Comparison of ENCODE assay signal across 8 mouse cellular contexts in the genomic region with DNA sequence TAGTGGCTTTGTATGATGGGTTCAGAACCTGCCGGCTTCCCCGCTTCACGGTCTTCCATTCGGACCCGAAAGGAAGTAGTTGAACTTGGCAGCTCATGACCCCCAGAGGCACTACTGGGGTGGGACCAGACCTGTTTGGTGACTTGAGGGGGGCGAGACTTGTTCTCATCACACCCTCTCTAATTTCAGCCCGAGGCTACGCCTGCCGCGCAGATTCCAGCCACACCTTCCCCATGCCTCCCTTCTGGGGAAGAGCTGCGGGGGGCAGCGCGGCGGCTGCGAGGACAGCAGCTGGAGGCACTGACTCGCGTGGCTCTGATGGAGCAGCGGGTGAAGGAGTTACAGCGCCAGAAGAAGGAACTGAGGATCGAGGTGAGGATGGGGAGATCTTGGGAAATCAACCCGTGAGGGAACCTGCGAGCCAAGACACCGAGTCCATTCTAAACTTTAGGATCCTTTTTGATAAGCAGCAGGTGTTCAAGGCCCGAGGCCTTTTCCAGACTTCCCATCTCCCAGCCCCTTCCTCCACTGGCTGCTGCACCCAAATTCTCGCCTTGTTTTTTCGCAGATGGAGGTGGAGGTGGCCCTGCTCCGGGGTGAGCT. TPM values are rescaled to one million over a fixed set of nuclear protein-coding genes. Genes with fewer than 3 reads are reported as not detected.
DNase-seq lines count a peak whose midpoint lies in the region; ATAC-seq lines count a peak whose summit lies in the region.

No protein-coding gene starts in this region.

- H3K27me3 ChIP-seq in heart, embryonic 13.5 days (replicated peaks), result peaks cover 65% of the 10 kb centered on the region
- peaks cover 66% of the 10 kb centered on the region for H3K27me3 ChIP-seq in hindbrain, embryonic 13.5 days
- peaks cover 47% of the 10 kb centered on the region for H3K27me3 ChIP-seq in midbrain, embryonic 13.5 days

- H3K4me3 ChIP-seq in heart, embryonic 13.5 days, result peak overlapping the region; percentile 31
- H3K4me3 ChIP-seq in hindbrain, embryonic 13.5 days, result peak overlapping the region; percentile 7; the same call in 1 of the 2 replicates
- peak overlapping the region; percentile 14; the same call in 1 of the 2 replicates for H3K4me3 ChIP-seq in midbrain, embryonic 13.5 days (replicated peaks)

- WGBS in heart, embryonic 13.5 days, result 4% methylated on average over 27 of the region's 27 CpGs
- 3% methylated on average over 27 of the region's 27 CpGs for WGBS in hindbrain, embryonic 13.5 days
- WGBS in midbrain, embryonic 13.5 days, result 4% methylated on average over 27 of the region's 27 CpGs

- no peak overlapping the region for H3K27ac ChIP-seq in heart, embryonic 13.5 days (replicated peaks)
- H3K27ac ChIP-seq in hindbrain, embryonic 13.5 days, result no peak overlapping the region
- H3K27ac ChIP-seq in midbrain, embryonic 13.5 days, result no peak overlapping the region

- H3K36me3 ChIP-seq in heart, embryonic 13.5 days, result no peaks in the 10 kb centered on the region
- no peaks in the 10 kb centered on the region; the same call in 1 of the 2 replicates for H3K36me3 ChIP-seq in hindbrain, embryonic 13.5 days
- no peaks in the 10 kb centered on the region for H3K36me3 ChIP-seq in midbrain, embryonic 13.5 days

- H3K9ac ChIP-seq in heart, embryonic 13.5 days, result 0 out of 2 replicates have a peak overlapping the region, but pooled peaks have one; percentile 19
- H3K9ac ChIP-seq in hindbrain, embryonic 13.5 days, result peak overlapping the region; percentile 51; the same call in 1 of the 2 replicates
- peak overlapping the region; percentile 8; the same call in 1 of the 2 replicates for H3K9ac ChIP-seq in midbrain, embryonic 13.5 days (replicated peaks)

- intact Hi-C loops in heart, postnatal 10 days (cut with DNase I), result no loop called here

- DNase-seq in heart, postnatal 10 days, result no peak
- peak; percentile 68 for DNase-seq in ZHBTc4 (ENCODE audit: low read depth, low spot score)
- DNase-seq in urinary bladder, postnatal 10 days (ENCODE audit: low spot score), result no peak
- no peak for DNase-seq in adrenal gland, postnatal 10 days
- no peak for DNase-seq in kidney, postnatal 4 days

- H3K4me1 ChIP-seq in heart, embryonic 13.5 days, result peaks cover 27% of the 10 kb centered on the region
- peaks cover 27% of the 10 kb centered on the region for H3K4me1 ChIP-seq in hindbrain, embryonic 13.5 days (replicated peaks)
- H3K4me1 ChIP-seq in midbrain, embryonic 13.5 days (replicated peaks), result peaks cover 25% of the 10 kb centered on the region

- H3K9me3 ChIP-seq in heart, embryonic 13.5 days, result no peaks in the 10 kb centered on the region
- no peaks in the 10 kb centered on the region for H3K9me3 ChIP-seq in hindbrain, embryonic 13.5 days
- no peaks in the 10 kb centered on the region for H3K9me3 ChIP-seq in midbrain, embryonic 13.5 days

- no peak for ATAC-seq in heart, embryonic 13.5 days (ENCODE audit: extremely low read depth, insufficient number of reproducible peaks, low FRiP score, low TSS enrichment)
- no peak for ATAC-seq in hindbrain, embryonic 13.5 days (ENCODE audit: low FRiP score)
- no peak for ATAC-seq in midbrain, embryonic 13.5 days

- peak overlapping the region; percentile 50 for H3K4me2 ChIP-seq in heart, embryonic 13.5 days
- H3K4me2 ChIP-seq in hindbrain, embryonic 13.5 days, result peak overlapping the region; percentile 34
- peak overlapping the region; percentile 25 for H3K4me2 ChIP-seq in midbrain, embryonic 13.5 days (replicated peaks)

RNA-seq across cellular contexts. Expression of a gene that starts 1.8 kb away (rescaled TPM):
- polyA plus RNA-seq in heart, embryonic 13.5 days (2015; fragmentation: Nextera tagmentation; extraction: Ambion mirVana), result 0.05 TPM in 1 of 2 replicates, not detected in the other
- total RNA-seq in heart, postnatal 10 days (2021), result under 1 TPM; 0.22 to 0.48 TPM
- not detected in 2 replicates for polyA plus RNA-seq in hindbrain, embryonic 13.5 days (2015; fragmentation: Nextera tagmentation; extraction: Ambion mirVana)
- polyA plus RNA-seq in midbrain, embryonic 13.5 days (2015; fragmentation: Nextera tagmentation; extraction: Ambion mirVana), result not detected in 2 replicates
- total RNA-seq in adrenal gland, postnatal 10 days (2021), result 1 to 10 TPM; 3.6 TPM

RNA-seq across cellular contexts. Expression of a gene that starts 23.9 kb away (rescaled TPM):
- polyA plus RNA-seq in heart, embryonic 13.5 days (2015; fragmentation: Nextera tagmentation; extraction: Ambion mirVana), result 0.09 and 0.20 TPM in 2 replicates
- not detected for total RNA-seq in heart, postnatal 10 days (2021)
- not detected in 2 replicates for polyA plus RNA-seq in hindbrain, embryonic 13.5 days (2015; fragmentation: Nextera tagmentation; extraction: Ambion mirVana)
- not detected in 2 replicates for polyA plus RNA-seq in midbrain, embryonic 13.5 days (2015; fragmentation: Nextera tagmentation; extraction: Ambion mirVana)
- under 1 TPM; 0.24 to 0.27 TPM for total RNA-seq in adrenal gland, postnatal 10 days (2021)

RNA-seq across cellular contexts. Expression of a gene that starts 25.0 kb away (rescaled TPM):
- 0.78 and 0.88 TPM in 2 replicates for polyA plus RNA-seq in heart, embryonic 13.5 days (2015; fragmentation: Nextera tagmentation; extraction: Ambion mirVana)
- under 1 TPM; 0.32 to 0.45 TPM for total RNA-seq in heart, postnatal 10 days (2021)
- 9.1 and 9.4 TPM in 2 replicates for polyA plus RNA-seq in hindbrain, embryonic 13.5 days (2015; fragmentation: Nextera tagmentation; extraction: Ambion mirVana)
- 6.4 and 6.6 TPM in 2 replicates for polyA plus RNA-seq in midbrain, embryonic 13.5 days (2015; fragmentation: Nextera tagmentation; extraction: Ambion mirVana)
- total RNA-seq in adrenal gland, postnatal 10 days (2021), result under 1 TPM; 0.54 to 0.73 TPM

RNA-seq across cellular contexts. Expression of a gene that starts 25.1 kb away (rescaled TPM):
- polyA plus RNA-seq in heart, embryonic 13.5 days (2015; fragmentation: Nextera tagmentation; extraction: Ambion mirVana), result 19.3 and 23.9 TPM in 2 replicates
- total RNA-seq in heart, postnatal 10 days (2021), result 10 to 100 TPM; 20.5 to 25.0 TPM
- polyA plus RNA-seq in hindbrain, embryonic 13.5 days (2015; fragmentation: Nextera tagmentation; extraction: Ambion mirVana), result 15.1 and 18.7 TPM in 2 replicates
- 13.8 and 14.7 TPM in 2 replicates for polyA plus RNA-seq in midbrain, embryonic 13.5 days (2015; fragmentation: Nextera tagmentation; extraction: Ambion mirVana)
- 10 to 100 TPM; 20.0 to 23.1 TPM for total RNA-seq in adrenal gland, postnatal 10 days (2021)
